Mouse (Mus musculus) stomach, postnatal 0 days (tissue): ENCODE measurements around the gene Sh3pxd2a. TPM values are rescaled to one million over a fixed set of nuclear protein-coding genes. Genes with fewer than 3 reads are reported as not detected.

Source experiments
- ATAC-seq: fragments of 200-750 bp; cut with Nextera tagmentation; 2 replicates; pipeline ENCODE4 v1.8.0; 2017; ENCODE audit not compliant: low FRiP score, low TSS enrichment
- DNase-seq: peaks from one replicate; pipeline ENCODE4 v3.0.0-alpha.2; 2016; ENCODE audit warnings: low spot score
- H3K27ac ChIP-seq: fragments of 300-500 bp; sonication (generic); replicated peaks from 2 replicates; pipeline ENCODE4 v1.5.1; 2014; ENCODE audit warnings: mild to moderate bottlenecking, control low read depth
- H3K27me3 ChIP-seq: fragments of 300-500 bp; sonication (generic); 2 replicates; pipeline ENCODE4 v1.6.1; 2014; ENCODE audit warnings: low read length; ENCODE audit not compliant: control insufficient read depth, insufficient read depth
- H3K36me3 ChIP-seq: fragments of 300-500 bp; sonication (generic); 2 replicates; pipeline ENCODE4 v1.6.1; 2014; ENCODE audit warnings: low read length, mixed read lengths; ENCODE audit not compliant: control insufficient read depth, insufficient read depth
- H3K4me1 ChIP-seq: fragments of 300-500 bp; sonication (generic); replicated peaks from 2 replicates; pipeline ENCODE4 v1.6.1; 2014; ENCODE audit warnings: antibody characterized with exemption; ENCODE audit not compliant: control insufficient read depth, insufficient read depth
- H3K4me2 ChIP-seq: fragments of 300-500 bp; sonication (generic); replicated peaks from 2 replicates; pipeline ENCODE4 v1.6.1; 2014; ENCODE audit warnings: low read depth, mild to moderate bottlenecking, control low read depth, moderate library complexity
- H3K4me3 ChIP-seq: fragments of 300-500 bp; sonication (generic); 2 replicates; pipeline ENCODE4 v1.5.1; 2014; ENCODE audit warnings: low read depth, low read length, control low read depth
- H3K9ac ChIP-seq: fragments of 300-500 bp; sonication (generic); 2 replicates; pipeline ENCODE4 v1.6.1; 2014; ENCODE audit warnings: mild to moderate bottlenecking, low read length, control low read depth, mixed read lengths
- H3K9me3 ChIP-seq: fragments of 300-500 bp; sonication (generic); 2 replicates; pipeline ENCODE4 v1.6.1; 2016; ENCODE audit warnings: low read length; ENCODE audit not compliant: control insufficient read depth
- CTCF ChIP-seq: IDR thresholded peaks from 2 replicates; pipeline ENCODE4 v1.5.1; 2016; ENCODE audit warnings: antibody characterized with exemption, low read depth, mild to moderate bottlenecking, moderate library complexity
- EP300 ChIP-seq: optimal IDR thresholded peaks from 2 replicates; pipeline ENCODE3; 2016; ENCODE audit warnings: antibody characterized with exemption
- WGBS: fragments of 180-500 bp; shearing (Covaris S2); extraction: QIAGEN DNeasy Blood & Tissue Kit; methylation state at CpG from one replicate; pipeline ENCODE4 v1.1.7; 2014; 5-methylcytosine and 5-hydroxymethylcytosine counted together
- polyA plus RNA-seq: library from polyadenylated mRNA; unstranded; fragments of >200 nt; fragmentation: Nextera tagmentation; extraction: Ambion mirVana; gene quantifications from 2 replicates; pipeline ENCODE4 v1.2.1, GENCODE M21; 2015

The Sh3pxd2a gene
- polyA plus RNA-seq, 1 experiment from 2014 or later, result 3.7 TPM

DNA sequence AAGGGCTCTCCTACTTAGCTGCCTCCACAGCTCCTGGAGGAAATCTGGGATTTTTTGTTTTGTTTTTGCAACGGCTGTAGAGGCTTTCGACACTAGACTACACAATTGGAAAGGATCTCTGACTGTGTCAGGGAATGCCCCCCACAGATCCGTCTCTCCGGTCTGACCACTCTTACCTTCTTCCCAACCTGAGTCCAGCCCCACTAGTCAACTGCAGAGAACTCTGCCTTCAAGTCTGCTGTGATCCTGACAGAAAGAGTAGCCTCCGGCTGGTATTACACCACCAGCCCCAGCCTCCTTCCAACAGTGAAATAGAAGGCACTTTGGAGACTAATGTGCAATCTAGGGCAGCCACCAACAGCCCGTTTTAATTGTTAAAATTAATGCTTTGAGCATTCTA, 1.5 kb downstream of the Sh3pxd2a start:
- WGBS, result 29% methylated on average over 6 of the region's 6 CpGs

GRCm38 (mm10) chr19:47461838-47462237, 2.4 kb downstream of the Sh3pxd2a start:
- no peaks in the 10 kb centered on the region for H3K9me3 ChIP-seq
- no peak overlapping the region for H3K27ac ChIP-seq
- no peak overlapping the region for H3K9ac ChIP-seq
- DNase-seq, result no peak
- no peaks in the 10 kb centered on the region for H3K36me3 ChIP-seq
- H3K4me1 ChIP-seq, result peaks cover 5% of the 10 kb centered on the region
- ATAC-seq, result no peak
- WGBS, result 87% methylated on average over 3 of the region's 3 CpGs
- TF ChIP-seq CTCF, result peak; percentile 57
- no peak for TF ChIP-seq EP300
- H3K4me2 ChIP-seq, result no peak overlapping the region
- no peak overlapping the region for H3K4me3 ChIP-seq
- H3K27me3 ChIP-seq, result no peaks in the 10 kb centered on the region

More for the DNA sequence above, 1.5 kb downstream of the Sh3pxd2a start:
- Histone ChIP-seq H3K27me3 (no peaks in the 10 kb centered on the region), H3K9ac (no peak overlapping the region; the same call in 1 of the 2 replicates), H3K27ac (no peak overlapping the region), H3K4me3 (peak overlapping the region; percentile 69), H3K4me1 (peaks cover 5% of the 10 kb centered on the region), H3K9me3 (no peaks in the 10 kb centered on the region), H3K4me2 (peak overlapping the region; percentile 88), H3K36me3 (no peaks in the 10 kb centered on the region)
- ATAC-seq (no peak), DNase-seq (no peak)
- TF ChIP-seq CTCF (no peak), EP300 (no peak)

GRCm38 (mm10) chr19:47461386-47461785, 2.8 kb downstream of the Sh3pxd2a start:
- H3K4me2 ChIP-seq, result no peak overlapping the region
- no peak for TF ChIP-seq CTCF
- no peak for TF ChIP-seq EP300
- H3K9me3 ChIP-seq, result no peaks in the 10 kb centered on the region
- H3K27me3 ChIP-seq, result no peaks in the 10 kb centered on the region
- no peak for DNase-seq
- WGBS, result 78% methylated on average over 9 of the region's 9 CpGs
- H3K27ac ChIP-seq, result no peak overlapping the region
- no peak overlapping the region for H3K4me3 ChIP-seq
- peak; percentile 8; the same call in 1 of the 2 replicates for ATAC-seq
- H3K36me3 ChIP-seq, result no peaks in the 10 kb centered on the region
- H3K4me1 ChIP-seq, result peaks cover 5% of the 10 kb centered on the region
- no peak overlapping the region for H3K9ac ChIP-seq

DNA sequence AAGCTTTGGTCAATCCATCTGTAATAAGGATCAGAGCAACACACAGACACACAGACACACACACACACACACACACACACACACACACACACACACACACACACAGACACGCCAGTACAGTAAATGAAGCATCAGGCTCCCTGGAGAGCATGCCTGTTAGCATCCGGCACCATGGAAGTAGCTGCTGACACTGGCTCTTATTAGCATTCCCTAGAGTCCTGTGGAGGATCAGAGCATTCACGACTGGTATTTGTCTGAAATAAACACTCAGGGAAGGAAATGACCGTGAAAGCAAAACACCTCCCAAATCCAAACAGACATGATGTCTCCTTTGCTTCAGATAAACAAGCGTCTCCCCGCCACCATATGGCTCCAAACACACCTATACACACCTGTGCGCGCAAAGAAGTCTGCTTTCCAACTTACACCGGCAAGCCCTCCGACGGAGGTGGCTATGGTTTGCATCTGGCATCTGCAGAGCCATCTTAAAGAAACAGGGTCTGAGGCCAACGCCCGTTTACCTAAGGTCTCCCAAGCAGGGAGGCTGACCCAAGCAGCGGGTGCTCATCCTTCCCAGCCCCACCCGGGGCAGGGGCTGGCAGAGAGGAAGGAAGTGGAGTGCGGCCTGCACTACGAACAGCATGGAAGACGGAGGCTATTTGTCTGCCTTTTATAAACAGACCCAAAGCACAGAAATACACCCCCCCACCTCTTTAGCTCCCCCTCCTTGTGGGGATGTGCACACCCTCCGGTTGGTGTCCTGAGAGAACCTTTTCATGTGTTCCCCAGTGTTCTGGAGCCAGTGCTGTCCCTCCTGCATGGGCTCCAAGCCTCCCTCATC, 3.9 kb downstream of the Sh3pxd2a start:
- WGBS, result 36% methylated on average over 19 of the region's 19 CpGs
- H3K4me2 ChIP-seq, result no peak overlapping the region
- no peaks in the 10 kb centered on the region for H3K9me3 ChIP-seq
- no peak overlapping the region for H3K4me3 ChIP-seq
- TF ChIP-seq EP300 (no peak), CTCF (no peak)
- peaks cover 5% of the 10 kb centered on the region for H3K4me1 ChIP-seq
- H3K27ac ChIP-seq, result no peak overlapping the region
- H3K27me3 ChIP-seq, result no peaks in the 10 kb centered on the region
- no peak overlapping the region for H3K9ac ChIP-seq
- DNase-seq (no peak), ATAC-seq (no peak)
- H3K36me3 ChIP-seq, result no peaks in the 10 kb centered on the region

DNA sequence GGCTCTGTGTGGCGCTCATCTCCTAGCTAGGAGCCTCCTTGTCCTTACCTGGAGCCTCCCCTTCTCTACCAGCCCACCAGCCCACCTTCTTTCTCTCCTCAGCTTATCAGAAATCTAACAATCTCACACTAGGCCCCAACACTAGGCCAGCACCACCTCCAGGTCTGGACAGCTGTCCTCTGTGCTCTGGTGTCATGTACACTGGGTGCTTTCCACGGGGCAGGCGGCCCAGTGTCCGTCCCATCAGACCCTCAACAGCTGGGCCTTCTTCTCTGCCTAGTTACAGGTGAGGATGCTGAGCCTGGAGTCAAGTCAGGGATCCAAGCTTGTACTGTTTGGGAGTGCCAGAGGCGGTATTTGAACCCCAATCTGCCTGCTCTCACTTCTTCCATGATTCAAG, 5.0 kb downstream of the Sh3pxd2a start:
- Histone ChIP-seq H3K36me3 (no peaks in the 10 kb centered on the region), H3K27me3 (no peaks in the 10 kb centered on the region), H3K4me2 (no peak overlapping the region), H3K9ac (no peak overlapping the region), H3K4me3 (no peak overlapping the region), H3K4me1 (peaks cover 5% of the 10 kb centered on the region), H3K9me3 (no peaks in the 10 kb centered on the region), H3K27ac (no peak overlapping the region)
- TF ChIP-seq CTCF (no peak), EP300 (no peak)
- WGBS, result 90% methylated on average over 5 of the region's 5 CpGs
- ATAC-seq (no peak), DNase-seq (no peak)

DNA sequence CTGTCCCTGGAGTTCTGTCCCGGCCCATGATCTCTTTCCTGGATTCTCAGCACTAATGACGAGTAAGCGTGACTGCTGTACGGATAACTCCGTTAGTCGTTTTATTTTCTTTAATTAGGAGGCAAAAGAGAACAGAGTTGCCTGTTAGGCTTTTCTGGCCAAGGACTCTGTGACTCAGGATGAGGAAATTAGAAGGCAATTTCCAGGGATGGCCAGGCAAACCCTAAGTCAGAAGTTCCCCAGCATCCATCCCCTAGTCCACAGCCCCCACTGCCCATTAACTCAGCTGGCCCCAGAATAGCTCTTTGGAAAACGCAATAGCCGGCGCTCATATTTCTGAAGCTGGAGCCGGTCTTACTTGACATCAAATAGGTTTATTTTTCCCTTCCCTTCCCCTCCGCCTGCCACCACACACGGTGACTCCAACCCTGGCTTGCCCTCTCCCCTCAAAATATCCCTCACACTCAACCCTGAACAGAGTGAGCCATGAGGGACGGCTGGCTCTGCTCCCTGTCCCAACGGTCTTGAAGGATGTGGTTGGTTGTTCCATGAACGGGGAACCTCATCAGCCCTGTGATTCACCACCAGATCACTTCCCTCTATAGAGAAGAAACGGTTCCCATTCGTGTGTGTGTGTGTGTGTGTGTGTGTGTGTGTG, 5.6 kb downstream of the Sh3pxd2a start:
- Histone ChIP-seq H3K27ac (peak overlapping the region; percentile 40; the same call in 1 of the 2 replicates), H3K4me1 (peaks cover 5% of the 10 kb centered on the region)

More for the DNA sequence above, 5.6 kb downstream of the Sh3pxd2a start:
- 55% methylated on average over 17 of the region's 17 CpGs for WGBS
- DNase-seq (no peak), ATAC-seq (no peak)
- no peak overlapping the region for H3K4me2 ChIP-seq
- TF ChIP-seq EP300 (no peak), CTCF (no peak)
- no peaks in the 10 kb centered on the region for H3K36me3 ChIP-seq
- no peak overlapping the region for H3K4me3 ChIP-seq
- no peaks in the 10 kb centered on the region for H3K27me3 ChIP-seq
- H3K9me3 ChIP-seq, result no peaks in the 10 kb centered on the region
- H3K9ac ChIP-seq, result no peak overlapping the region
